Mouse (Mus musculus) liver, embryonic 16.5 days (tissue): ENCODE results near the gene Negr1. TPM values are rescaled to one million over a fixed set of nuclear protein-coding genes. Genes with fewer than 3 reads are reported as not detected.

ENCODE experiments used
- ATAC-seq: fragments of 200-750 bp; cut with Nextera tagmentation; 2 replicates; pipeline ENCODE4 v1.8.0; 2017; ENCODE audit warnings: low read depth, mild to moderate bottlenecking, moderate number of reproducible peaks, moderate library complexity
- H3K27ac ChIP-seq: fragments of 300-500 bp; sonication (generic); 2 replicates; pipeline ENCODE4 v1.5.1; 2014; ENCODE audit warnings: mild to moderate bottlenecking, low read length
- H3K27me3 ChIP-seq: fragments of 300-500 bp; sonication (generic); 2 replicates; pipeline ENCODE4 v1.6.1; 2014; ENCODE audit warnings: low read depth, low read length, mixed read lengths; ENCODE audit not compliant: control insufficient read depth, insufficient read depth
- H3K36me3 ChIP-seq: fragments of 300-500 bp; sonication (generic); 2 replicates; pipeline ENCODE4 v1.6.1; 2014; ENCODE audit warnings: mild to moderate bottlenecking; ENCODE audit not compliant: control insufficient read depth, insufficient read depth
- H3K4me1 ChIP-seq: fragments of 300-500 bp; sonication (generic); 2 replicates; pipeline ENCODE4 v1.6.1; 2014; ENCODE audit warnings: low read depth, low read length, mixed read lengths; ENCODE audit not compliant: control insufficient read depth
- H3K4me2 ChIP-seq: fragments of 300-500 bp; sonication (generic); 2 replicates; pipeline ENCODE4 v1.6.1; 2014; ENCODE audit warnings: low read depth, low read length, mixed read lengths
- H3K4me3 ChIP-seq: fragments of 300-500 bp; sonication (generic); 2 replicates; pipeline ENCODE4 v1.5.1; 2014; ENCODE audit warnings: low read depth, mild to moderate bottlenecking, low read length
- H3K9ac ChIP-seq: fragments of 300-500 bp; sonication (generic); 2 replicates; pipeline ENCODE4 v1.6.1; 2014; ENCODE audit warnings: low read depth, low read length
- H3K9me3 ChIP-seq: fragments of 300-500 bp; sonication (generic); replicated peaks from 2 replicates; pipeline ENCODE4 v1.6.1; 2016; ENCODE audit warnings: low read length; ENCODE audit not compliant: control insufficient read depth
- WGBS: fragments of 180-500 bp; shearing (Covaris S2); extraction: QIAGEN DNeasy Blood & Tissue Kit; methylation state at CpG from one replicate; pipeline ENCODE4 v1.1.7; 2014; ENCODE audit not compliant: insufficient replicate concordance; 5-methylcytosine and 5-hydroxymethylcytosine counted together
- polyA plus RNA-seq: library from polyadenylated mRNA; unstranded; fragments of >200 nt; fragmentation: Nextera tagmentation; extraction: Ambion mirVana; gene quantifications from 2 replicates; pipeline ENCODE4 v1.2.1, GENCODE M21; 2015

The Negr1 gene
- polyA plus RNA-seq, 1 experiment from 2014 or later: 0.04 TPM

- H3K4me1 ChIP-seq: no peaks in the 10 kb centered on the region
- no peak overlapping the region for H3K9ac ChIP-seq
- H3K4me2 ChIP-seq: no peak overlapping the region
- no peak overlapping the region for H3K27ac ChIP-seq
- H3K36me3 ChIP-seq: no peaks in the 10 kb centered on the region
- H3K9me3 ChIP-seq: no peaks in the 10 kb centered on the region
- no peaks in the 10 kb centered on the region for H3K27me3 ChIP-seq
- no peak for ATAC-seq
- no peak overlapping the region for H3K4me3 ChIP-seq
- 88% methylated on average over 7 of the region's 7 CpGs for WGBS
These were observed 237.6 kb downstream of the Negr1 start for GRCm38 (mm10) chr3:156799228-156799627.

- no peaks in the 10 kb centered on the region for H3K36me3 ChIP-seq
- 70% methylated on average over 3 of the region's 3 CpGs for WGBS
- no peaks in the 10 kb centered on the region for H3K4me1 ChIP-seq
- no peaks in the 10 kb centered on the region for H3K9me3 ChIP-seq
- no peak overlapping the region for H3K4me3 ChIP-seq
- H3K27ac ChIP-seq: no peak overlapping the region
- H3K4me2 ChIP-seq: no peak overlapping the region
- no peak for ATAC-seq
- no peaks in the 10 kb centered on the region for H3K27me3 ChIP-seq
- H3K9ac ChIP-seq: no peak overlapping the region
These were observed 248.2 kb downstream of the Negr1 start for GRCm38 (mm10) chr3:156809836-156810235.

- Histone ChIP-seq H3K4me2 (no peak overlapping the region), H3K4me3 (no peak overlapping the region), H3K36me3 (no peaks in the 10 kb centered on the region), H3K9ac (no peak overlapping the region), H3K27me3 (no peaks in the 10 kb centered on the region), H3K27ac (no peak overlapping the region), H3K4me1 (no peaks in the 10 kb centered on the region), H3K9me3 (no peaks in the 10 kb centered on the region)
- ATAC-seq: no peak
These were observed 255.3 kb downstream of the Negr1 start for GRCm38 (mm10) chr3:156816938-156817337.

DNA sequence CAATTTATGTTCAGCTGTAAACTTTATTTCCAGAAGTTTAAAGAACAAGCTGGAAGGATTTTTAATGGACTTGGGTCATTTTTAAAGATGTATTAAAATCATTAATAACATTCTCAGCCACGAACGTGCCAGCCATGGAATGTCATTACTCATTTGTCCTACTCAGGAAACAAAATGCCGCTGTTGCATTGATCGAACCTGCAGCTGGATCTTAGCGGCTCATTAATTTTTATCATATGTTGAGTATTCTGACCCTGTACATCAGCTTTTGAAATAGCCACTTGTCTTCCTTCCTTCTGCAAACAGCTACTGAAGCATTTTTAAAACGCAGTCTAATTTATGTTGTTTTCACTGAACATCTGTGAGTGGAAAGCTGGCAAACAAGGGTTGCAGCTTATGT is 255.9 kb downstream of the Negr1 start:
- H3K9ac ChIP-seq: no peak overlapping the region
- WGBS: 68% methylated on average over 6 of the region's 6 CpGs

GRCm38 (mm10) chr3:156823039-156823438 is 261.4 kb downstream of the Negr1 start:
- ATAC-seq: no peak
- Histone ChIP-seq H3K9me3 (no peaks in the 10 kb centered on the region), H3K4me1 (no peaks in the 10 kb centered on the region), H3K36me3 (no peaks in the 10 kb centered on the region), H3K4me3 (no peak overlapping the region), H3K27me3 (no peaks in the 10 kb centered on the region), H3K27ac (no peak overlapping the region), H3K9ac (no peak overlapping the region), H3K4me2 (no peak overlapping the region)
- WGBS: 34% methylated on average over 3 of the region's 3 CpGs

More for the DNA sequence above, 255.9 kb downstream of the Negr1 start:
- Histone ChIP-seq H3K9me3 (no peaks in the 10 kb centered on the region), H3K27me3 (no peaks in the 10 kb centered on the region), H3K4me2 (no peak overlapping the region), H3K4me3 (no peak overlapping the region), H3K27ac (no peak overlapping the region), H3K36me3 (no peaks in the 10 kb centered on the region), H3K4me1 (no peaks in the 10 kb centered on the region)
- ATAC-seq: no peak

DNA sequence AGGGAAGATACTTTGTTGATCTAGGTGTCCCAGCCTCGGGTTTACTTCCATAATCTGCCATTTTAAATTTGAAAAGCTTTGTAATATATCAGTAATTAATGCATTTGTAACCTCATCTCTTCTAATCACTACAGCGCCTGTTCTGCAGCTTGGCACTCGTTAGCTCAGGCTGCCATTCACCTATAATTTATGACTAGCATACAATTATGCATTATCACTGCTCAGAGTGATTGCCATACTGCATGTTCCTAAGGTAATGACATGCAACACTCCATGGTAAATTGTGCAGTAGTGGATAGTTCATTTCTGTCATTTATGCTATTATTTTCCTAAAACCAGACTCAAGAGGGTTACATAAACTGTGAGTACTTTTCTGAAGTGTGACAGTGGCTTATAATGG is 272.3 kb downstream of the Negr1 start:
- H3K27ac ChIP-seq: no peak overlapping the region
- no peaks in the 10 kb centered on the region for H3K36me3 ChIP-seq
- H3K27me3 ChIP-seq: no peaks in the 10 kb centered on the region
- no peak for ATAC-seq
- no peak overlapping the region for H3K4me2 ChIP-seq
- H3K4me1 ChIP-seq: no peaks in the 10 kb centered on the region
- H3K4me3 ChIP-seq: no peak overlapping the region
- WGBS: 51% methylated on average over 3 of the region's 3 CpGs
- no peaks in the 10 kb centered on the region for H3K9me3 ChIP-seq
- H3K9ac ChIP-seq: no peak overlapping the region

GRCm38 (mm10) chr3:156838550-156838949 is 277.0 kb downstream of the Negr1 start:
- Histone ChIP-seq H3K9ac (no peak overlapping the region), H3K4me1 (no peaks in the 10 kb centered on the region), H3K4me3 (no peak overlapping the region), H3K27me3 (no peaks in the 10 kb centered on the region), H3K4me2 (no peak overlapping the region), H3K9me3 (no peaks in the 10 kb centered on the region), H3K27ac (no peak overlapping the region), H3K36me3 (no peaks in the 10 kb centered on the region)
- no peak for ATAC-seq
- 59% methylated on average over 2 of the region's 2 CpGs for WGBS

- WGBS: 57% methylated on average over 2 of the region's 2 CpGs
These were observed 286.8 kb downstream of the Negr1 start for GRCm38 (mm10) chr3:156848385-156848784.

GRCm38 (mm10) chr3:156851921-156852320 is 290.3 kb downstream of the Negr1 start:
- H3K9me3 ChIP-seq: no peaks in the 10 kb centered on the region
- no peak overlapping the region for H3K4me2 ChIP-seq
- ATAC-seq: no peak
- no peaks in the 10 kb centered on the region for H3K36me3 ChIP-seq
- no peaks in the 10 kb centered on the region for H3K4me1 ChIP-seq
- H3K4me3 ChIP-seq: no peak overlapping the region
- no peak overlapping the region for H3K9ac ChIP-seq
- 47% methylated on average over 3 of the region's 3 CpGs for WGBS
- no peaks in the 10 kb centered on the region for H3K27me3 ChIP-seq
- H3K27ac ChIP-seq: no peak overlapping the region

More at GRCm38 (mm10) chr3:156848385-156848784, 286.8 kb downstream of the Negr1 start:
- H3K4me2 ChIP-seq: no peak overlapping the region
- no peak overlapping the region for H3K9ac ChIP-seq
- no peaks in the 10 kb centered on the region for H3K9me3 ChIP-seq
- no peak for ATAC-seq
- H3K27ac ChIP-seq: no peak overlapping the region
- H3K36me3 ChIP-seq: no peaks in the 10 kb centered on the region
- H3K27me3 ChIP-seq: no peaks in the 10 kb centered on the region
- no peak overlapping the region for H3K4me3 ChIP-seq
- no peaks in the 10 kb centered on the region for H3K4me1 ChIP-seq
